ENCODE assay signal across 8 mouse cellular contexts in genomic region chr15:82145851-82146769, GRCm38 (mm10). TPM values are rescaled to one million over a fixed set of nuclear protein-coding genes. Genes with fewer than 3 reads are reported as not detected.
DNase-seq lines count a peak whose midpoint lies in the region; ATAC-seq and TF ChIP-seq lines count a peak whose summit lies in the region.

No protein-coding gene starts in this region.

- 0 out of 2 replicates have a peak, but pooled peaks have one; percentile 5 for TF ChIP-seq CTCF in hindbrain, postnatal 0 days (IDR thresholded peaks at IDR 0.05; ENCODE audit: low read depth)

- peak overlapping the region; percentile 80 for H3K4me2 ChIP-seq in lung, embryonic 15.5 days
- H3K4me2 ChIP-seq in hindbrain, postnatal 0 days (ENCODE audit: low read depth, low read length) = peak overlapping the region; percentile 82
- peak overlapping the region; percentile 89 for H3K4me2 ChIP-seq in myocyte (ENCODE audit: low read depth)

- TF ChIP-seq POLR2A in myocyte (IDR thresholded peaks at IDR 0.05; ENCODE audit: insufficient read length, low read depth) = no peak

- peaks cover 34% of the 10 kb centered on the region for H3K79me2 ChIP-seq in myocyte (ENCODE audit: control insufficient read depth, insufficient read depth)

- no peaks in the 10 kb centered on the region for H3K9me3 ChIP-seq in lung, embryonic 15.5 days
- H3K9me3 ChIP-seq in hindbrain, postnatal 0 days (ENCODE audit: low read length) = no peaks in the 10 kb centered on the region

- H3K4me3 ChIP-seq in lung, embryonic 15.5 days = peak overlapping the region; percentile 90
- peak overlapping the region; percentile 75 for H3K4me3 ChIP-seq in hindbrain, postnatal 0 days (ENCODE audit: low read length)
- peak overlapping the region; percentile 67 for H3K4me3 ChIP-seq in myocyte

- H3K36me3 ChIP-seq in lung, embryonic 15.5 days = no peaks in the 10 kb centered on the region
- no peaks in the 10 kb centered on the region for H3K36me3 ChIP-seq in hindbrain, postnatal 0 days (ENCODE audit: insufficient read depth, low read length)
- peaks cover 28% of the 10 kb centered on the region for H3K36me3 ChIP-seq in myocyte (ENCODE audit: control insufficient read depth, insufficient read depth)

- H3ac ChIP-seq in myocyte (ENCODE audit: control insufficient read depth, insufficient read length) = no peak overlapping the region

- no peaks in the 10 kb centered on the region for H3K27me3 ChIP-seq in lung, embryonic 15.5 days
- no peaks in the 10 kb centered on the region for H3K27me3 ChIP-seq in hindbrain, postnatal 0 days (ENCODE audit: insufficient read depth, low read length)
- H3K27me3 ChIP-seq in myocyte (ENCODE audit: control insufficient read depth, insufficient read depth, insufficient read length) = no peaks in the 10 kb centered on the region

- DNase-seq in lung, postnatal 25 days (ENCODE audit: low spot score) = no peak
- peak; percentile 46 for DNase-seq in c-Kit-positive CD71-positive TER-119-positive erythroid progenitor cells, embryonic 14.5 days (ENCODE audit: low spot score)
- no peak for DNase-seq in hindbrain, postnatal 0 days (ENCODE audit: low spot score)
- DNase-seq in yolk sac, embryonic 10.5 days (ENCODE audit: low spot score) = no peak
- no peak for DNase-seq in urinary bladder, postnatal 36 days (ENCODE audit: low spot score in 2 of 2)
- no peak for DNase-seq in urinary bladder, postnatal 10 days (ENCODE audit: low spot score)

- peak; percentile 7; the same call in 1 of the 2 replicates for ATAC-seq in lung, embryonic 15.5 days (ENCODE audit: borderline replicate concordance, extremely low read depth, low FRiP score, low TSS enrichment)
- no peak for ATAC-seq in hindbrain, postnatal 0 days

- H3K27ac ChIP-seq in lung, embryonic 15.5 days = peak overlapping the region; percentile 91
- peak overlapping the region; percentile 98 for H3K27ac ChIP-seq in hindbrain, postnatal 0 days

- H3K4me1 ChIP-seq in lung, embryonic 15.5 days = peaks cover 36% of the 10 kb centered on the region
- H3K4me1 ChIP-seq in hindbrain, postnatal 0 days (ENCODE audit: insufficient read depth, low read length) = peaks cover 23% of the 10 kb centered on the region

- 6% methylated on average over 11 of the region's 11 CpGs for WGBS in lung, embryonic 15.5 days
- WGBS in hindbrain, postnatal 0 days = 15% methylated on average over 11 of the region's 11 CpGs

- peak overlapping the region; percentile 22; the same call in 1 of the 2 replicates for H3K9ac ChIP-seq in lung, embryonic 15.5 days
- 0 out of 2 replicates have a peak overlapping the region, but pooled peaks have one; percentile 4 for H3K9ac ChIP-seq in hindbrain, postnatal 0 days (replicated peaks; ENCODE audit: low read length)

TF ChIP-seq in myocyte, 11 proteins besides CTCF, POLR2A, EP300 and RAD21:
- no peak for TF ChIP-seq REST (IDR thresholded peaks at IDR 0.05; ENCODE audit: insufficient read depth, insufficient read length)
- peak in 2 of 3 experiments; percentile 3 to 47 for TF ChIP-seq MYOG (IDR thresholded peaks at IDR 0.05; ENCODE audit: control insufficient read depth in 1 of 3, insufficient read depth in 1 of 3, insufficient read length in 2 of 3, low read depth in 2 of 3)
- TF ChIP-seq MYOD1 (IDR thresholded peaks at IDR 0.05; ENCODE audit: control insufficient read depth in 1 of 3, insufficient read length in 2 of 3, low read depth in 2 of 3) = peak in 1 of 3 experiments; percentile 34
- no peak for TF ChIP-seq SRF (IDR thresholded peaks at IDR 0.05; ENCODE audit: control insufficient read depth, insufficient read length, low read depth)
- TF ChIP-seq MAX (IDR thresholded peaks at IDR 0.05; ENCODE audit: low read depth) = no peak
- TF ChIP-seq USF1 (IDR thresholded peaks at IDR 0.05; ENCODE audit: low read depth) = no peak
- TF ChIP-seq E2F4 (IDR thresholded peaks at IDR 0.05; ENCODE audit: insufficient read depth) = no peak
- no peak for TF ChIP-seq TCF3 (IDR thresholded peaks at IDR 0.05; ENCODE audit: insufficient read length, low read depth)
- no peak for TF ChIP-seq TCF12 (IDR thresholded peaks at IDR 0.05; ENCODE audit: insufficient read depth, poor library complexity, severe bottlenecking)
- TF ChIP-seq CEBPB (IDR thresholded peaks at IDR 0.05; ENCODE audit: insufficient read depth, poor library complexity, severe bottlenecking) = no peak
- TF ChIP-seq POLR2AphosphoS2 (IDR thresholded peaks at IDR 0.05; ENCODE audit: insufficient read length, low read depth) = no peak

RNA-seq across cellular contexts. Expression of gene Srebf2, which starts 0.9 kb away (rescaled TPM):
- polyA plus RNA-seq in lung, embryonic 15.5 days (2015; fragmentation: Nextera tagmentation; extraction: Ambion mirVana) = 126 and 132 TPM in 2 replicates
- 256 and 266 TPM in 2 replicates for total RNA-seq in hindbrain, postnatal 0 days (2014; rRNA removed)
- 139 and 145 TPM in 2 replicates for polyA plus RNA-seq in hindbrain, postnatal 0 days (2015; fragmentation: Nextera tagmentation; extraction: Ambion mirVana)
- polyA plus RNA-seq in myocyte (2012; fragmentation: generic; extraction: Trizol) = 285 TPM

RNA-seq across cellular contexts. Expression of gene Ccdc134, which starts 18.4 kb away (rescaled TPM):
- polyA plus RNA-seq in lung, embryonic 15.5 days (2015; fragmentation: Nextera tagmentation; extraction: Ambion mirVana) = 19.4 and 20.9 TPM in 2 replicates
- 15.5 and 16.0 TPM in 2 replicates for total RNA-seq in hindbrain, postnatal 0 days (2014; rRNA removed)
- 6.4 and 8.4 TPM in 2 replicates for polyA plus RNA-seq in hindbrain, postnatal 0 days (2015; fragmentation: Nextera tagmentation; extraction: Ambion mirVana)
- polyA plus RNA-seq in myocyte (2012; fragmentation: generic; extraction: Trizol) = 82.1 TPM
